Mouse (Mus musculus) mouse trophoblast stem cell (cell line): ENCODE measurements around the gene Gm498.

Source experiments
- in situ Hi-C, 2 experiments: fragments of 300-500 bp; cut with MseI, MboI; formaldehyde crosslinking; loops; 2 replicates in 1 of 2; 3 replicates in 1 of 2; pipeline ENCODE4 v1.15.1; 2025

Gene Gm498

DNA sequence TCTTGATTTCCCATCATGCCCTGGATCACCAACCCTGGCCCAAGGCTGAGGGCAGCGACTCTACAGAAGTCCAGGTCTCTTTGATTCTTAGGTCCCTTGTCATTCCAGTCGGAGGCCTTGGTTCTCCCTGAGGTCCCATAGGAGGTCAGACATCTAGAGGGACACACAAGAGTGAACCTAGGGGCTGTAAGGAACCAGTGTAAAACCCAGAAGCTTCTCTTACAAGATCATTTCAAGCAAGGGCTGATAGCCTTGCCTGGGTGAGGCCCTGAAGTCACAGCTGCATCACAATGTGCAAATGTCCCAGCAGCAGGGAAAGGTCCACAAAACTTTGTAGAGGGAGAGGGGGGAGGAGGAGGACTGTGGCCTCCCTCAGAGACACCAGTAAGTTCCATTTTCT is at the start of gene Gm498:
Gm498 (plus strand) TSS at position 301 of the 400 bp plus-strand sequence.
- in situ Hi-C loops, result no loop called here

DNA sequence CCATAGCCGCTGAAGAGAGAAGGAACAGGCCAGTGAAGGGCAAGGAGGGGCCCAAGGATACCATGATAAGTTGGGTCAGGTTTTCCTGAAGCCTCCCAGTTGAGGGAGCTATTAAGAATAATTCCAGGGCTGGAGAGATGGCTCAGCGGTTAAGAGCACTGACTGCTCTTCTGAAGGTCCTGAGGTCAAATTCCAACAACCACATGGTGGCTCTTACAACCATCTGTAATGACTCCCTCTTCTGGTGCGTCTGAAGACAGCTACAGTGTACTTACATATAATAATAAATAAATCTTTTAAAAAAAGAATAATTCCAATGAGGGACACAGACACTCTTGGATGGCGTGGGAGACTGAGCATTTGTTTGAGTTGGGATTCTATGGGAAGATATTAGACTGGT is 47.4 kb upstream of the Gm498 start:
- in situ Hi-C loops, result no loop called here

DNA sequence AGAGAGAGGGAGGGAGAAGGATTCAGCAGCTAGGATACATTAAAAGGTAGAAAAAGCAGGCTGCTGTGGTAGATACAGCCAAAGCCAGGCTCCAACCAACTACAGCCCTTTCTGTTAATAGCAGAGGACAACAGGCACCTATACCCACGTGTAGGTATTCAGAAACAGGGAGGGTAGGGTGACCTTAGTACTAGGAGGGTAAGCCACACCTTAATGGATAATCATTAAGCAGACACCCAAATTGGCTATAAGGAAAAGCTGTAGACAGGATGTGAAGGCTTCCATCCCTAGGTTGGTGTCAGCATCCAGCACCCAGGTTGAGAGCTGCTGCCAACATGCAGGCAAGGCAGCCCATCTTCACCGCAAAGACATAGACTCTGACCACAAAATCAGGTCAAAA is 45.4 kb upstream of the Gm498 start:
- in situ Hi-C loops, result no loop called here

DNA sequence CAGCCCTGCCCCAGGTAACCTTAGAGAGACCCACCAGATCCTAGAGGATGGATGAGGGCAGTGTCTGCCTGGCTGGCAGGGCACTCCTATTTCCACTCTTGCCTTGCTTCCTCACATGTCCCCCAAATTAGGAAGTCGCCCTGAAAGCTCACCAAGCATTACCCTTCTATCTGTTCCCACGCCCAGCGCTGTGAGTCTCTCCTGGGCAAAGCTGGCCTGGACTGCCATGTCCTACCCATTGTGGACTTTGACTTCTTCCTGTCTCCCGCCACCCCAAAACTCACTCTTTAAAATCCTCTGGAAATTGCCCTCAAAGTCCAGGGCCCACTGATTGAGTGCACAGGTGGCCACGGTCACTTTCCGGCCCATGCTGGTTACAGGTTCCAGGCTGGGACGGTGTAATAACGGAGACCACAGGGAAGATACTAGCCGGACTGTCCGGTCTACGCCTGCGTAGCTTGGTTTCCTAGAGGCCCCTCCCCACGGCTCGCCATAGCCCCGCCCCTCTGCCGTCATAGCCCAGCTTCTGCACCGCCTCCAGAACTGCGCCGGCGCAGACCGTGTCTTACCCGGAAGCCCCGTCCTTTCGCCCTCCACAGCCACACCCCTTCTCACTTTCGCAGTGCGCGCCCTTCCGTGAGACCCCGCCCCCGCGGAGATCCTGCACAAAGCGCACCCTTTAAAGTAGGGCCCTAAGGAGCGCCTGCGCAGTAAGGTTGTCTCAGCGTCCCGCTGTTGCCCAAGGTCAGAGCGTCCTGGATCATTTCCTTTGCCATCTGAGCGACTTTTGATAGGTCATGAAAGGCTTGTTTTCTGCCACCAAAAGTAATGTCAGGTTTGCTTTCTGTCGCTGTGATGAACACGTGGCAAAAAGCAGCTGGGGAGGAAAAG is 44.0 kb upstream of the Gm498 start, which contains the start of the genes Nadsyn1 and Dhcr7:
Nadsyn1 (minus strand) TSS at position 475 of the 891 bp plus-strand sequence.
Dhcr7 (plus strand) TSS at position 771 of the 891 bp plus-strand sequence.
- in situ Hi-C loops, result no loop called here

DNA sequence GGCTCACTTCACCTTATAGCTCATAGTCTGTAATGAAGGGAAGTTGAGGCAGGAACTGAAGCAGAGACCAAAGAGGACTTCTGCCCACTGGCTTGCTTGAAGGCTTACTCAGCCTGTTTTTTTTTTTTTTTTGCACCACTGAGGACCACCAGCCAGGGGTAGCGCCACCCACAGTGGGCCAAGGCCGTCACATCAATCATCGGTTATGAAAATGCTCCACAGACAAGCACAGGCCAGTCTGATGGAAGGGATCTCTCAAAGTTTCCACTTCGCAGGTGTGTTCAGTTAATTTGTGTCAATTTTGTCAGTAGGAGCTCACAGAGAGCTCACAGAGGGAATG is 43.4 kb upstream of the Gm498 start:
- in situ Hi-C loops, result no loop called here

DNA sequence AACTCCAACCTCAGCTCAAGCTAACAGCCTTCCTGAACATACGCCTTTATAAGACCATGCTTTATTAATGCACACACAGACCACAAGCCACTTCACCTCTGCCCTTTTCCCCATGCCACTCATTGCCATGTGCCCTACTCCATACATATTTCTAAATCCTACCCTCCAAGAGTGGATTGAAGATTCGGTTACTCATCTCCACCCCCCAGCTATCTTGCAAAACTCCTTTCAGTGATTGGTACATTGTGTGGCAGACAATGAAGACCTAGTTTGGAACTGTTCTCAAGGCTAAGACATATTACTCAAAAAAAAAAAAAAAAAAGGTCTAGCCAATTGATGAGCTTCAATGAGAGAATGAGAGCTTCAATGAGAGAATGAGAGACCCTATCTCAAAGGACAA is 39.7 kb upstream of the Gm498 start:
- in situ Hi-C loops, result no loop called here

DNA sequence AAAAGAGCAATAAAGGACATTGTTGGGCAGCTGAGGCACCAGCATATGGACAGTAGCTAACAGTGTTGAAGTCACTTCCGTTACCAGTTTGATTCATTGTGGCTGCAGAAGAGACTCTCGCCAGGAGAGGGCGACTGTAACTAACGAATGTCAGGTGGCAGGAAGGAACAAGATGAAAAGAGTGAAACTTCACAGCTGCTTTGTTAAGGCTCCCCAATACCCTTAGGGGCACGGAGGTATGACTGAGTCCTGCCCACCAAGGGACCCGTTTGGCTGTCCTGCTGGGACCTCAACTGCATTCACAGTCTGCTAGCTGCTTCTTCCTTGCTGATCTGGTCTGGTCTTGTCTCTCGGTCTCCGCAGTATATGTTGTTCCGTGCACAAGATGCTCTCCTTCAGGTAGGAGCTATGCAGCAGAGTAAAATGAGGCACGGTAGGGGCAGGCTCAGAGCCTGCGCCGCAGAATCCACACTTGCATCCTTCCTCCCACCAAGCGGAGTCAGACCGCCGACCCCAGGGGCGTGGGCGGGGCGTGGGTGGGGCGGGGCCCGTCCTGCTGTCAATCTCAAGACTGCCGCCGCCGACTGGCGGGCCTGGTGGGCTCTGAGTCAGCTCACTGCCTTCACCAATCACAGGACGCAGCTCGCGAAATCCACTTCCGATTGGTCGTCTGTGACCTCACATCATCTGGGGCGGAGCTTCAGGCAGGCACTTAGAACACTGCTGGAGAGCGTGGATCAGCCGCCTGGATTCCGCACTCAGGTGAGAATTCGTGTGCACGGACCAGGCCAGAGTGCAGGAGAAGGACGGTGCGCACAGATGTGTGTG is 36.9 kb upstream of the Gm498 start:
- in situ Hi-C loops, result loop anchor here in 1 of 2 experiments (10.0 kb wide), 1 partner anchor 75 kb away; no protein-coding TSS in a partner anchor

DNA sequence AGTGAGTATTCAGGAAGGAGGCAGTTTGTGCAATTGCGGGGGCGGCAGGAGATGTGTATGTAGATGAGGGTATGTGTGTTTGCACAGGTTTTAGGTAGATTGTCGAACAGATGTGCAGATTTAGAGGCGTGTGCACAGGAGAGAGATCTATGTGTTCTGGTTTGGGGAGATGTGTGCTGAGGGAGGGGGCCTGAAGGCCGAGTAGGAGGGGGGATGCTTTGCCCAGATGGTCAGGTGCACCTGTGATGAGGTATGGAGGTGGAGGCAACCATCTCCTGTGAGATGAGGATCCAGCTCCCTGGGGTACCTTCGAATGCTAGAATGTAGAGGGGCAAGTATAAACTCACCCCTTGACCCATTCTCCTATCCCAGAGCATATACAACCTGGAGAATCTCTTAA is 36.2 kb upstream of the Gm498 start:
- in situ Hi-C loops, result loop anchor here in 1 of 2 experiments (10.0 kb wide), 1 partner anchor 74 kb away; no protein-coding TSS in a partner anchor

DNA sequence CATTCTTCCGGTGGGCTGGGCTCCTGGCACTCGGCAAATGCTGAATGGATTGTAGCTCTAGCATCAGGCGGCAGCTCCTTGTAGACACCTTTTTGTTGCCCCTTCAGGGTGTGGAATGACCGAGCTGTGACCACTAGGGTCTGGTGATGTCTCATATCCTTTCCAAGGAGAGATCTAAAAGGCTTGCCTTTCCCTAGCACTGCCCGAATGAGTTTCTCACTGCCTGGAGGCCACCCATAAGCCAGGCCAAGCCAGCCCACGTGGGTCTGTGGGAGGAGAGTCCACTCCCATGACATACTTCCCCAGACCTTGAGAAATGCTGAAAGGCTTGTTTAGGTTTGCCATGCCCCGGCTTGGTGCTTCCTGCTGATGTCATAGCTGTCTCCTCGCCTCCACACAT is 34.4 kb upstream of the Gm498 start:
- in situ Hi-C loops, result loop anchor here in 1 of 2 experiments (10.0 kb wide), 1 partner anchor 73 kb away; no protein-coding TSS in a partner anchor

DNA sequence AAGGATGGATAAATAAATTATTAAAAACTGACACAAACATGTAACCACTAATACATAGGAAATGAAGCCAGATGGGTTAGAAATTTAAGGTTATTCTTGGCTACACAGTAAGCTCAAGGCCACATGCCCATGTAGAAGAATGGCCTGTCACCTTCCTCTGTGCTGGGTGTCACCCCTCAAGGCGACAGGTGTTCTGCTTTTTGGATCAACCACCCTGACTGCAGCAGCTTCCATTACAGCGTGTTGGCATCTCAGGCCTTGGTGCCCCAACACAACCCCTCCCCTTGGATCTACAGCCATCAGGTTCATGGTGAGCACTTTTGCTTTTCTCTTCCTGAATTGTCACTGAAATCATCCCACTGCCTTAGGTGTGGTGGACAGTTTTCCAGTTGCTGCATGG is 34.0 kb upstream of the Gm498 start:
- in situ Hi-C loops, result loop anchor here in 1 of 2 experiments (10.0 kb wide), 1 partner anchor 72 kb away; no protein-coding TSS in a partner anchor

DNA sequence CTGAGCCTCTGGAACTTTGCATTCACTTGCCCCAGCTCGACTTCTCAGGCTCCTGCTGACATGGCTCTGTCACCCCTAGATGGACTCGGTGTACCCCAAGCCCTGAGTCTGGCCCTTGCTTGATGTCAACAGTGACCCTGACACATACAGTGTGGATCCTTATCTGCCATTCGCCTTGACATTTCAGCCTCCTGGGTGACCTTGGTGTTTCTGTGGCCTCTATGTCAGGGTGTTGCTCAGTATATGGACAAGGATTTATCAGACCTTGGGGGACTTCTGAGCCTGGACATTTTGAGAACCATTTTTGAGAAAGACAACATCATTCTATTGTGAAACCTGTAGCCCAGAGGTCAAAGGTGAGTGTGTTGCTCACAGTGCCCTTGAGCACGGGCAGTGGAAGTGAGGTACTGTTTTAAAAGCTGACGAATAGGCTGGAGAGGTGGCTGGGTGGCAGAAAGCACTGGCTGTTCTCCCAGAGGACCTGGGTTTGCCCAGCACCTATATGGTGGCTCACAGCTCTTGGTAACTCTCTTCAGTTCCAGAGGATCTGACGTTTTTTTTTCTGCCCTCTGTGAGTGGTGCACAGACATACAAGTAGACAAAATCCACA is 33.0 kb upstream of the Gm498 start:
- in situ Hi-C loops, result loop anchor here in 1 of 2 experiments (10.0 kb wide), 1 partner anchor 71 kb away; no protein-coding TSS in a partner anchor

DNA sequence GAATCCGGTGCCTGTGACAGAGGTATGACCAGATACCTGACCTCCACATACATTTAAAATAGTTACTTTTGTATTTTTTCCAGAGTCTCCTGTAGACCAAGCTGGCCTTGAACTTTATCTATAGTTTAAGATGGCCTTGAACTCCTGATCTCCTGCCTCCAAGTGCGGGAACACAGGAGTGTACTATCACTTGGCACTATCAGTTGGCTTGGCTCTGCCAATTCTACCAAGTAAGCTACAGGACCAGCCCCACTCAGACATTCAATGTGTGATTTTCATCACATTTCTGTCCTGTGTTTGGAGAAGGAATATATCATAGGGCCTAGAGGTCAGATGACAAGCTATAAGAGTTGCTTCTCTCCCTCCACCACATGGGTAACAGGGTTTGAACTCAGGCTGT is 32.3 kb upstream of the Gm498 start:
- in situ Hi-C loops, result loop anchor here in 1 of 2 experiments (10.0 kb wide), 1 partner anchor 70 kb away; no protein-coding TSS in a partner anchor

DNA sequence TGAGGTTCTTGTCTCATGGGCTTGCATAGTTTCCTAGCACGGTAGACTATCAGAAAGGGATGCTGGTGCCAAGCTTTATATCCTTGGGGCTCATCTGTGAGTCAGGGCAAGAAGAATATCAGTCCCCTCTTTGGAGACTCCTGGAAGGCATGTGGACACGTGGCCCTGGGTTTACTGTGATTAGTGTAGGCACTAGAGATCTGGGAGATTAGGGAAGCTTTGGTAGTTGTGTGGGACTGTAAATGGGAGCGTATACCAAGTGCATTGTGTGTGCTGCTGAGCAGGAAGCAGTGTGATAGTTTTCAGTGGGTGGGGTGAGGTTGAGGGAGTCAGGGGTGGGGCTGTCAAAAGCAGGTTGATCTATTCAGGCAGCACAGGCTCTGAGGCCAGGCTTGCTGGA is 31.7 kb upstream of the Gm498 start:
- in situ Hi-C loops, result loop anchor here in 1 of 2 experiments (10.0 kb wide), 1 partner anchor 70 kb away; no protein-coding TSS in a partner anchor

DNA sequence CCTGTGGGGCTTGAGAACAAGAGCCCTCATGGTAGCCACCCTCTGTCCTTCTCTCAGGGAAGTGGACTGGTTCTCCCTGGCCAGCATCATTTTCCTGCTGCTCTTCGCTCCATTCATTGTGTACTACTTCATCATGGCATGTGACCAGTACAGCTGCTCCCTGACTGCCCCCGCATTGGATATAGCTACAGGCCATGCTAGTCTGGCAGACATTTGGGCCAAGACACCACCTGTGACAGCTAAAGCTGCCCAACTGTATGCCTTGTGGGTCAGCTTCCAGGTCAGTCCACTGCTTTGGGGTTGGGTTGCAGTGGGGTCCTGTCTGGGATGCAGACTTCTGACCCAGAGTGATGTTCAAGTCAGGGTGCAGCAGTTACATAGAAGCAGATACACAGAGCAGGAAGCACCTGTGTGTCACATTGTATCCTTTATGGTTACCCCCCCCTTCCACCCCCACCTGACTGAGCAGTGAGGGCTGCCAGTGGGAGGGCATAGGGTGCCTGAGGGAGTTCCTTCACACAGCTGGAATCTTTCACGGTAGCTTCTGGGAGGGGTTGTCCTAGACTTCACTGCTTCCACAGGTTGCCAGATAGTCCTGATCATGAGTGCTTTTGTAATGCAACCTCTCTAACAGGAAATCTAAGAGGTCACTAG is 28.8 kb upstream of the Gm498 start:
- in situ Hi-C loops, result loop anchor here in 1 of 2 experiments (10.0 kb wide), 1 partner anchor 67 kb away; no protein-coding TSS in a partner anchor

DNA sequence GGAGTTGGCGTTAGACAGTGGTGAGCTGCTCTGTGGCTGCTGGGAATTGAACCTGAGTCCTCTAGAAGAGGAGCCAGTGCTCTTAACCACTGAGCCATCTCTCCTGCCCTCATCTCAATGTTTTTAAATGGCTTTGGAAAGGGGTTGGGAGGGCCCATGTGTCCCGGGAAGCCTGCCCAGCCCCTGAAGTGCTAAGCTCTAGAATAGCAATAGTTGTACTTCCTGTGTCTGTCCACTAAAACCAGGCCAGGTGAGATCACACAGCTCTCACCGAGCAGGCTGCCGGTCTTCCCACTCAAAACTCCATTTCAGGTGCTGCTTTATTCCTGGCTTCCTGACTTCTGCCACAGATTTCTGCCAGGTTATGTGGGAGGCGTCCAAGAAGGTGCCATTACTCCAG is 26.5 kb upstream of the Gm498 start:
- in situ Hi-C loops, result no loop called here

DNA sequence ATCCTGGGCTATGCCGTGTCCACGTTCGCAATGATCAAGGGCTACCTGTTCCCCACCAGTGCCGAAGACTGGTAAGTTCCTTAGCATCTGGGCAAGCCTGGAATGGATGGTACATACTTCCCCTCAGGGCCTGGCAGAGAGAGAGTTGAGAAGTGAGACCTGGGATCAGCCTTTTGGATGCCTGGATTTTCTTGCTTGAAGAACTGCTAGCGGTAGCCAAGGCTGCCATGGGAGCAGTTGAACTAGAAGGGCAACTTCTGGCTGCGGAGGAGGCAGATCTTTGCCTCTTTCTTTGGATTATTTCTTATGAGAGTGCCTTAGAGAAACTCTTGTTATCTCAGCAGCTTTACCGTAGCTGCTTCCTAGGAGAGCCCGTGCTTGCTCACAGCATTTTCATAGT is 25.3 kb upstream of the Gm498 start:
- in situ Hi-C loops, result no loop called here

DNA sequence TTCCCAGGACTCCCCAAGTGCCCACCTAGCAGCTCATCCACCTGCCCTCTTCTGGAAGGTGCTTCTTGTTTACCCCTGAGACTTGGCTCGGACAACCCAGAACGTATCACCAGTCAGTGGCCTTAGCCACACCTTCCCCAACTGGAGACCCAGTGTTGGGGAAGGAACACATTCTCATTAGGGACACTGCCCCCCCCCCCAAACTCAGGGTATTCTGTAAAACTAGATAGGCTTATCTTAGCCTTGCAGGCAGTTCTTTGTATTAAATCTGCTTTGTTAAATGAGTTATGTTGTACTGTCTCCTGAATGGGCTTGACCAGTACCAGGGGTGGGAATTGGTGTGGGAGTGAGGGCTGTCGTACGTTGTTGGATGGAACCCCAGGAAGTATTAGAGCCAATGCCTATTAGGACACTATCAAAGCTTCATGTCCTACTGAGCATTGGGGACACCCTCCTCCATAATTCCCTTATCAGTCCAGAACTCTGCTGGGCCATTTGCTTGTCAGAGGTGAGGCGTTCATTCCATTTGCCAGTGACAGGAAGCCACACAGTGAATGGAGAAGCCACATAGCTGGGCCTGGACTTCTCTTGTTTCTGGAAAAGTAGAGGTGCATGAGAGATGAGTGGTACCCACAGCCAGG is 18.4 kb upstream of the Gm498 start:
- in situ Hi-C loops, result no loop called here

DNA sequence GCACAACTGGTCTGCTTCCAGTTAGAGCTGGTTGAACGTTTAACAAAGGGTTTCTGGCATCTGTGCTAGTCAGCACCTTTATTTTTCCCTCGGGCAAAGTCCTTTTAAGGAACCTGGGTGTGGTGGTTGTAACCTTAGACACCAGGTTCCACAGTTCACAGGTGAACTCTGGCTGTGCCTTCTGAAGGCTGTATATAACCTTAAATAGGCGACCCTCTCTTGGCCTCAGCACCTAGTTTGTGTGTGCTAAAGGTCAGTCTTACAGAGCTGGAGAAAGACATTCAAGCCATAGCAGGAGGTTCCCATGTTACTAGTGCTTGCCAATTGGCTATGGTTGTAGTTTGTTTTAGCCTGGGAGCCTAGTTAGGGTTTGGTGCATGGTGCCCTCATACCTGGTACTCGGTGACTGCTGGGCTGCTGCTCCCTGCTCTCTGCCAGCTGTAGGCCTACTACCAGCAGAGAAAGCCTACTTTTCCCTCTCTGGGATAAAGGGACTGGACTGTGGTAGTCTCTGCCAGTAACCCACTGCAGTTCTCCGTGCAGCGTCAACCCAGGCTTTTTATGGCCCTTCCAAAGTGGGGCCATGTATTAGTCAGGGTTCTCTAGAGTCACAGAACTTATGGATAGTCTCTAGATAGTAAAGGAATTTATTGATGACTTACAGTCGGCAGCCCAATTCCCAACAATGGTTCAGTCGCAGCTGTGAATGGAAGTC is 17.7 kb upstream of the Gm498 start:
- in situ Hi-C loops, result no loop called here

DNA sequence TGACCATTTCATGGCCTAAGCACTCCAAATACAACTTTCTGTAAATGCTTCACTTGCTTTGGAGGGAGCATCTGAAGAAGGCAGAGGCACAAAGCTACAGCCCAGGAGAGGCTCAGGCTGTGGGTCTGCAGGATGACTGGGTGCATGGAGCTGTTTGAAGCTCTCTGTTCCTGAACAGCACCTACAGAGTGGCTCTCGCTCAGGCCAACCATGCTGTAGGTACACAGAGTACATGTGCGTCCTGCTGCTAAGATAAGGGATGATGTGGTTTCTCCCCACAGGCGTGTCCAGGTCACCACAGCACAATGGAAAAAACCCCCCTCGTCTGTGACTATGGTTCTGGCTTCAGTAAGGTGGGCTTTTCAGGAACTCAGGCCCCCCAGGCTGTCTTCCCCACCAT is 2.2 kb downstream of the Gm498 start:
- in situ Hi-C loops, result no loop called here

DNA sequence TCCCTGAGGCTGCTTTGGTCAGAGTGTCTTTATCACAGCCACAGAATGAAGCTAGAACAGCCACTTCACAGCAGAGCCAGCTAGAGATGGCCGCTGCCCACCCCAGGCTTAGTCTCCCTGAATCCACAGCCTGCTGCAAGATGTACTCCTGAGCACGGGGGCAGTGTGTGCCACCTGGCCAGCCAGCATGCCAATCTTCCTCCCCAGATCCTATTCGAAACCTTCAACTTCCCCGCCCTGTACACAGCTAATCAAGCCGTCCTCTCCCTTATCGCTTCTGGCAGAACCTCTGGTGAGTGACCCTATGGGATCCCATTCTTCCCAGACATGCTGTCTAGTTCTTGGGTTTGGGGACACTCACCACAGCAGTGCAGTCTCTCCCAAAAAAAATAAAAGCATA is 17.1 kb downstream of the Gm498 start:
- in situ Hi-C loops, result no loop called here
